Mouse (Mus musculus) MEL (cell line): Measurements from ENCODE around the gene Tyw1. TPM values are rescaled to one million over a fixed set of nuclear protein-coding genes. Genes with fewer than 3 reads are reported as not detected.

Experiments
- DNase-seq: peaks from one replicate; pipeline ENCODE4 v3.0.0; 2011; ENCODE audit warnings: low read depth, low spot score
- H3K27ac ChIP-seq: 2 replicates; pipeline ENCODE4 v1.5.1; 2012; ENCODE audit warnings: low read depth, mild to moderate bottlenecking, control low read depth, low read length, moderate library complexity; ENCODE audit not compliant: control insufficient read depth
- H3K27me3 ChIP-seq, 2 experiments: fragments of 150-350 bp in 1 of 2; sonication (generic) in 1 of 2; 2 replicates each; pipeline ENCODE4 v1.6.1; 2012; ENCODE audit warnings: low read length in 2 of 2, mild to moderate bottlenecking in 2 of 2, improper control_type of control experiment in 1 of 2, moderate library complexity in 1 of 2; ENCODE audit not compliant: insufficient read depth in 2 of 2, control insufficient read depth in 1 of 2
- H3K36me3 ChIP-seq, 2 experiments: 2 replicates each; pipeline ENCODE4 v1.6.1; 2012 to 2014; ENCODE audit warnings: low read length in 2 of 2, improper control_type of control experiment in 1 of 2, inconsistent platforms in 1 of 2, mild to moderate bottlenecking in 1 of 2; ENCODE audit not compliant: insufficient read depth in 2 of 2, control insufficient read depth in 1 of 2
- H3K4me1 ChIP-seq, 2 experiments: fragments of 150-350 bp in 1 of 2; sonication (generic) in 1 of 2; 2 replicates each; pipeline ENCODE4 v1.6.1; 2012; ENCODE audit warnings: low read length in 2 of 2, improper control_type of control experiment in 1 of 2, mild to moderate bottlenecking in 1 of 2; ENCODE audit not compliant: insufficient read depth in 2 of 2, control insufficient read depth in 1 of 2
- H3K4me3 ChIP-seq, 2 experiments: fragments of 150-350 bp in 1 of 2; sonication (generic) in 1 of 2; 2 replicates each; pipeline ENCODE4 v1.5.1; 2012; ENCODE audit warnings: low read depth in 2 of 2, low read length in 2 of 2, mild to moderate bottlenecking in 2 of 2, moderate library complexity in 2 of 2, control low read depth in 1 of 2, improper control_type of control experiment in 1 of 2; ENCODE audit not compliant: control insufficient read depth in 1 of 2, insufficient read depth in 1 of 2
- H3K79me2 ChIP-seq: 2 replicates; pipeline ENCODE4 v1.6.1; 2012; ENCODE audit warnings: mild to moderate bottlenecking, low read length, moderate library complexity; ENCODE audit not compliant: control insufficient read depth, poor library complexity, insufficient read depth
- H3K9ac ChIP-seq: 2 replicates; pipeline ENCODE4 v1.6.1; 2012; ENCODE audit warnings: low read depth, mild to moderate bottlenecking, control low read depth, low read length, moderate library complexity; ENCODE audit not compliant: control insufficient read depth, poor library complexity, severe bottlenecking
- H3K9me3 ChIP-seq: fragments of 150-350 bp; sonication (generic); replicated peaks from 2 replicates; pipeline ENCODE4 v1.6.1; 2012; ENCODE audit warnings: mild to moderate bottlenecking, low read length, improper control_type of control experiment, moderate library complexity; ENCODE audit not compliant: insufficient read depth
- CHD2 ChIP-seq: IDR thresholded peaks from 2 replicates; pipeline ENCODE4 v1.6.1; 2011; ENCODE audit warnings: low read length, improper control_type of control experiment
- E2F4 ChIP-seq: IDR thresholded peaks from 2 replicates; pipeline ENCODE4 v1.6.1; 2011; ENCODE audit warnings: low read depth, low read length, improper control_type of control experiment, borderline replicate concordance
- ELF1 ChIP-seq: IDR thresholded peaks from 2 replicates; pipeline ENCODE4 v1.6.1; 2014; ENCODE audit warnings: low read depth, mild to moderate bottlenecking, inconsistent platforms, low read length, improper control_type of control experiment, moderate library complexity
- GABPA ChIP-seq: IDR thresholded peaks from 2 replicates; pipeline ENCODE4 v1.6.1; 2012; ENCODE audit warnings: low read depth, mild to moderate bottlenecking, inconsistent platforms, low read length, improper control_type of control experiment, moderate library complexity
- MAFK ChIP-seq: IDR thresholded peaks from 2 replicates; pipeline ENCODE4 v1.6.1; 2011; ENCODE audit warnings: low read depth, mild to moderate bottlenecking, low read length, improper control_type of control experiment, borderline replicate concordance
- MAZ ChIP-seq: IDR thresholded peaks from 2 replicates; pipeline ENCODE4 v1.6.1; 2012; ENCODE audit warnings: low read depth, mild to moderate bottlenecking, inconsistent platforms, low read length, improper control_type of control experiment
- MEF2A ChIP-seq: IDR thresholded peaks from 2 replicates; pipeline ENCODE4 v1.6.1; 2014; ENCODE audit warnings: low read depth, mild to moderate bottlenecking, inconsistent platforms, low read length, improper control_type of control experiment; ENCODE audit not compliant: poor library complexity, insufficient replicate concordance, severe bottlenecking; ENCODE audit errors: extremely low read depth
- MYB ChIP-seq: IDR thresholded peaks from 2 replicates; pipeline ENCODE4 v1.6.1; 2011; ENCODE audit warnings: mild to moderate bottlenecking, low read depth, low read length, improper control_type of control experiment
- MYC ChIP-seq: IDR thresholded peaks from 2 replicates; pipeline ENCODE4 v1.6.1; 2011; ENCODE audit warnings: low read depth, mild to moderate bottlenecking, low read length, improper control_type of control experiment, moderate library complexity
- POLR2A ChIP-seq, 2 experiments: IDR thresholded peaks; 2 replicates each; pipeline ENCODE4 v1.6.1; 2011 to 2012; ENCODE audit warnings: low read length in 2 of 2, mild to moderate bottlenecking in 2 of 2, control low read depth in 1 of 2, improper control_type of control experiment in 1 of 2, low read depth in 1 of 2, moderate library complexity in 1 of 2; ENCODE audit not compliant: control insufficient read depth in 1 of 2, insufficient read depth in 1 of 2, poor library complexity in 1 of 2
- RCOR1 ChIP-seq: IDR thresholded peaks from 2 replicates; pipeline ENCODE4 v1.6.1; 2012; ENCODE audit warnings: low read depth, mild to moderate bottlenecking, inconsistent platforms, low read length, improper control_type of control experiment
- SIN3A ChIP-seq: IDR thresholded peaks from 2 replicates; pipeline ENCODE4 v1.6.1; 2012; ENCODE audit warnings: low read length, improper control_type of control experiment, inconsistent platforms
- SMC3 ChIP-seq: IDR thresholded peaks from 2 replicates; pipeline ENCODE4 v1.6.1; 2011; ENCODE audit warnings: low read depth, low read length, improper control_type of control experiment
- TAL1 ChIP-seq: IDR thresholded peaks from 2 replicates; pipeline ENCODE4 v1.6.1; 2012; ENCODE audit warnings: mild to moderate bottlenecking, inconsistent platforms, low read length, moderate library complexity, mixed read lengths
- TBP ChIP-seq: IDR thresholded peaks from 2 replicates; pipeline ENCODE4 v1.8.0; 2011; ENCODE audit warnings: low read depth, low read length, improper control_type of control experiment
- TCF12 ChIP-seq: IDR thresholded peaks from 2 replicates; pipeline ENCODE4 v1.6.1; 2014; ENCODE audit warnings: low read depth, mild to moderate bottlenecking, inconsistent platforms, low read length, improper control_type of control experiment, moderate library complexity
- USF1 ChIP-seq: IDR thresholded peaks from 2 replicates; pipeline ENCODE4 v1.6.1; 2014; ENCODE audit warnings: low read depth, mild to moderate bottlenecking, inconsistent platforms, low read length, improper control_type of control experiment, moderate library complexity
- ZC3H11A ChIP-seq: IDR thresholded peaks from 2 replicates; pipeline ENCODE4 v1.6.1; 2012; ENCODE audit warnings: low read depth, mild to moderate bottlenecking, inconsistent platforms, low read length, improper control_type of control experiment
- ZKSCAN1 ChIP-seq: IDR thresholded peaks from 2 replicates; pipeline ENCODE4 v1.6.1; 2012; ENCODE audit warnings: low read depth, mild to moderate bottlenecking, inconsistent platforms, low read length, improper control_type of control experiment, moderate library complexity
- ZMIZ1 ChIP-seq: IDR thresholded peaks from 2 replicates; pipeline ENCODE4 v1.6.1; 2012; ENCODE audit warnings: low read depth, mild to moderate bottlenecking, inconsistent platforms, low read length, improper control_type of control experiment, moderate library complexity
- polyA plus RNA-seq, 2 experiments: library from polyadenylated mRNA; stranded (reverse) in 1 of 2; unstranded in 1 of 2; fragments of >175 nt in 1 of 2; fragments of >200 nt in 1 of 2; gene quantifications; 2 replicates each; pipeline versions ENCODE4 v1.2.1 to v1.2.4; 2012; ENCODE audit warnings: low replicate concordance in 2 of 2, low read depth in 1 of 2; ENCODE audit not compliant: insufficient read length in 2 of 2, insufficient read depth in 1 of 2, missing spikeins in 1 of 2
- total RNA-seq: library from RNA; depleted of rRNA; stranded (reverse); fragments of 300-350 nt; gene quantifications from 2 replicates; pipeline ENCODE4 v1.2.3, GENCODE M21; 2012

Tyw1 gene
- total and polyA plus RNA-seq, 3 experiments: 33.3 to 133 (median 38.8) TPM

DNA sequence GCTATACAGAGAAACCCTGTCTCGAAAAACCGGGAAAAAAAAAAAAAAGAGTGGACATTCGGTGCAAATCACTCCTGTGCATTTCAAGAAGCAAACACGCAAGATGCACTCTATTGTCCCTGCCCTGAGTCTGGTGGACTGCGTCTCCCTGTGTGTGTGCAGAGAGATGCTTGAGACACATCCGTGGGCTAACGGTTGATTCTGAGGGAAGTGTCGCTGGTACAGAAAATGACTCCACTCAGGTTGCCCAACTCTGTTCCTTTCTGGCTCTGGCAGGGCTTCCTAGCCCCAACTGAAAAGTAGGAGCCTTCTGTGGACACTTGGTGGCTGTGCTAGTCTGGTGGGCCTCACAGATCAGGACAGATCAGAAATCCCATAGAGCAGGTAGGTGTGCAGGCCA lies 19.1 kb upstream of the Tyw1 start:
- H3K36me3 ChIP-seq: peaks cover 0 to 42% of the 10 kb centered on the region in 2 experiments; a peak in 2 of 4 replicates
- no peaks in the 10 kb centered on the region for H3K27me3 ChIP-seq
- H3K79me2 ChIP-seq: no peaks in the 10 kb centered on the region
- no peak overlapping the region for H3K4me3 ChIP-seq
- DNase-seq: no peak
- no peak overlapping the region for H3K9ac ChIP-seq
- H3K9me3 ChIP-seq: no peaks in the 10 kb centered on the region
- no peaks in the 10 kb centered on the region for H3K4me1 ChIP-seq
- no peak overlapping the region for H3K27ac ChIP-seq
- TF ChIP-seq ELF1 (no peak), MEF2A (no peak), RCOR1 (no peak), GABPA (no peak), MAZ (no peak), MAFK (no peak), MYB (no peak)

DNA sequence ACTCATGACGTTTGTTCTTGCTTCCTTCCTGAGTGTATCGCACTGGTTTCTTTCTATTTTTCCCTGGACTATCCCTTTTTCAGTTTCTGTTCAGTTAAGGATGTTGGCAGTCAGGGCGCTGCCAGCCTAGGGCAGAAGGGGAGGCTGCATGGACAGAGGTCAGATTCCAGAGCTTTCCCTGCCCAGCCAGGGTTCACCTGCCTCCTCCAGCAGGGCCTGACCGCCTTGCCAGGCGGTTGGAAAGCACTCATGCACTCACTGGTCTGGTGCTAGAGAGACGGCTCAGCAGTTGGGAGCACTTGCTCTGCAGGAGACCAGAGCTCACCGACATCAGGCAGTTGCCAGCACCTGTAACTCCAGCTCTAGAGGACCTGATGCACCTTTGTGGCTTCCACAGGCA lies 16.2 kb upstream of the Tyw1 start:
- Histone ChIP-seq H3K4me1 (no peaks in the 10 kb centered on the region), H3K9me3 (no peaks in the 10 kb centered on the region), H3K79me2 (no peaks in the 10 kb centered on the region), H3K27me3 (no peaks in the 10 kb centered on the region), H3K4me3 (no peak overlapping the region), H3K36me3 (peaks cover 0 to 19% of the 10 kb centered on the region in 2 experiments; a peak in 2 of 4 replicates), H3K9ac (no peak overlapping the region), H3K27ac (no peak overlapping the region)
- TF ChIP-seq USF1 (no peak), SMC3 (no peak), CHD2 (no peak), E2F4 (no peak), POLR2A (IDR thresholded peaks at IDR 0.05; ENCODE audit: control insufficient read depth in 1 of 2, insufficient read depth in 1 of 2, low read depth in 1 of 2, low read length in 2 of 2, poor library complexity in 1 of 2) (no peak), ZC3H11A (no peak), TCF12 (no peak), TBP (no peak), MYC (no peak), TAL1 (no peak), ZKSCAN1 (no peak), ELF1 (no peak), GABPA (no peak), ZMIZ1 (no peak), SIN3A (no peak)
- DNase-seq: no peak
